Mouse (Mus musculus): ENCODE data around the gene Pgls.

- no peak for TF ChIP-seq CTCF (IDR thresholded peaks at IDR 0.05; ENCODE audit: low read depth)
- no peak for TF ChIP-seq EP300 (IDR thresholded peaks at IDR 0.05; ENCODE audit: low read depth)
Measured at GRCm38 (mm10) chr8:71579009-71579408, 13.0 kb upstream of the Pgls start.

Measured in liver, embryonic 14.5 days (tissue).